Mouse (Mus musculus) C2C12 (cell line): ENCODE results near the gene Pomgnt2. TPM values are rescaled to one million over a fixed set of nuclear protein-coding genes. Genes with fewer than 3 reads are reported as not detected.

Experiments used
- H3K27me3 ChIP-seq: one replicate; pipeline ENCODE4 v1.6.1; 2011; ENCODE audit not compliant: control insufficient read depth, insufficient read depth, insufficient read length
- H3K36me3 ChIP-seq: one replicate; pipeline ENCODE4 v1.6.1; 2011; ENCODE audit not compliant: control insufficient read depth, insufficient read depth
- H3K4me3 ChIP-seq: one replicate; pipeline ENCODE4 v1.5.1; 2011; ENCODE audit warnings: mild to moderate bottlenecking, control low read depth; ENCODE audit not compliant: poor library complexity, insufficient read depth, severe bottlenecking
- H3K79me2 ChIP-seq: one replicate; pipeline ENCODE4 v1.6.1; 2011; ENCODE audit not compliant: control insufficient read depth, insufficient read depth
- H3K79me3 ChIP-seq: one replicate; pipeline ENCODE4 v1.6.1; 2011; ENCODE audit warnings: low read depth, control low read depth
- H3ac ChIP-seq: one replicate; pipeline ENCODE3; 2011; ENCODE audit warnings: low read depth; ENCODE audit not compliant: control insufficient read depth, insufficient read length
- CEBPB ChIP-seq: IDR thresholded peaks from one replicate; pipeline ENCODE4 v1.6.1; 2011; ENCODE audit warnings: low read depth, mild to moderate bottlenecking, control low read depth, moderate library complexity
- CTCF ChIP-seq: IDR thresholded peaks from one replicate; pipeline ENCODE4 v1.5.1; 2011; ENCODE audit not compliant: control insufficient read depth, insufficient read depth, insufficient read length
- FOSL1 ChIP-seq: IDR thresholded peaks from one replicate; pipeline ENCODE4 v1.8.0; 2011; ENCODE audit warnings: mild to moderate bottlenecking, low read length; ENCODE audit not compliant: poor library complexity, insufficient read depth, severe bottlenecking
- MAX ChIP-seq: IDR thresholded peaks from one replicate; pipeline ENCODE4 v1.6.1; 2011; ENCODE audit warnings: mild to moderate bottlenecking, control low read depth
- MYOD1 ChIP-seq: IDR thresholded peaks from one replicate; pipeline ENCODE4 v1.6.1; 2011; ENCODE audit warnings: low read depth; ENCODE audit not compliant: control insufficient read depth, insufficient read length
- MYOG ChIP-seq: IDR thresholded peaks from one replicate; pipeline ENCODE4 v1.6.1; 2011; ENCODE audit not compliant: control insufficient read depth, insufficient read length; ENCODE audit errors: extremely low read depth
- USF1 ChIP-seq: IDR thresholded peaks from one replicate; pipeline ENCODE4 v1.6.1; 2011; ENCODE audit warnings: low read depth, mild to moderate bottlenecking, control low read depth, moderate library complexity
- polyA plus RNA-seq: library from polyadenylated mRNA; unstranded; fragments of >200 nt; fragmentation: generic; extraction: Trizol; gene quantifications from one replicate; pipeline ENCODE4 v1.2.1, GENCODE M21; 2012; ENCODE audit warnings: missing spikeins

Pomgnt2 gene
- polyA plus RNA-seq, 1 experiment, result 2.4 TPM

DNA sequence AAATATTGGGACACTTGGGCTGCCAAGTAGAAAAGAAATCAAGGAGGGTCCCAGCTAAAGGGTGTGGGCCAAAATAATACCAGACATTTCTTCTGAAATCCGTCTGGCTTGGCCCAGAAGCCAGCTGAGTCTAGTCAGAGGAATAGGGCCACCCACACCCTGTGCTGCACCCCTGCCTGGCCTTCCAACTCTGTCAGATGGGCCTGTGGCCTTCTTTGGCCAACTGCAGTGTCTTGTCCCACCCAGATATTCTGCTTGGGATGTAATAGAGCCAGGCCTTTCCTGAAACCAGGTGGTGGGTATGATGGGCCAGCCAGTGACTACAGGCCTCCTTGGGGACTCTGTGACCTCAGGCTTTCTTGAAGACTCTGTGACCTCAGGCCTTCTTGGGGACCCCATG, 23.7 kb downstream of the Pomgnt2 start:
- Histone ChIP-seq H3K27me3 (peaks cover 42% of the 10 kb centered on the region), H3K79me2 (no peaks in the 10 kb centered on the region), H3K4me3 (no peak overlapping the region), H3K79me3 (no peaks in the 10 kb centered on the region), H3ac (no peak overlapping the region), H3K36me3 (no peaks in the 10 kb centered on the region)
- TF ChIP-seq CEBPB (no peak), MYOD1 (no peak), MAX (no peak), CTCF (no peak), USF1 (no peak), MYOG (no peak), FOSL1 (no peak)

DNA sequence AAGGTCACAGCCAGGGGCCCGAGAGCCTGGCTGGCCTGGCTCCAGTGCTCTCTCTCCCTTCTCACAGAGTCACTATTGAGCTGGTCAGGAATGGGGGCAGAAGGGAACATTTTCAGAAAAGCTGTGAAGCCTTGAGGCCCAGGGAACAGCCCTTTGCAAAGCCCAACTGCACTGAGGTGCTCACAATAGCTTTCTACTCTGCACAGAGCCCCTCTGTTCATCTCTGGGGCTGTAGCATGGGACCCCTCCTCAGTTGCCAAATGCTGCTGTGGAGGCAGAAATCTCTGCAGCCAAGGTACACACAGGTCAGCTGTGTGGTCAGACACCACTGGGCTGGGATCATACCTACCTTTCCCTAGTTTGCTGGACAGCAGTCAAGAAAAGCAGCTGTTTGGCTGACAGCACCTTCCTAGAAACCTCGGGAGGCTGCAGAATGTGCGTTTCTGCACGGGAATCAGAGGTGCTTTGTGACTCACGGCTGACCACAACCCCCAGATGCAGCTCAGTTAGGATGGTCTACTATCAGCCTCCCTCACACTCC, 27.0 kb downstream of the Pomgnt2 start:
- Histone ChIP-seq H3K27me3 (peaks cover 29% of the 10 kb centered on the region), H3ac (no peak overlapping the region), H3K4me3 (no peak overlapping the region), H3K36me3 (no peaks in the 10 kb centered on the region), H3K79me3 (no peaks in the 10 kb centered on the region), H3K79me2 (no peaks in the 10 kb centered on the region)
- no peak for TF ChIP-seq CEBPB

DNA sequence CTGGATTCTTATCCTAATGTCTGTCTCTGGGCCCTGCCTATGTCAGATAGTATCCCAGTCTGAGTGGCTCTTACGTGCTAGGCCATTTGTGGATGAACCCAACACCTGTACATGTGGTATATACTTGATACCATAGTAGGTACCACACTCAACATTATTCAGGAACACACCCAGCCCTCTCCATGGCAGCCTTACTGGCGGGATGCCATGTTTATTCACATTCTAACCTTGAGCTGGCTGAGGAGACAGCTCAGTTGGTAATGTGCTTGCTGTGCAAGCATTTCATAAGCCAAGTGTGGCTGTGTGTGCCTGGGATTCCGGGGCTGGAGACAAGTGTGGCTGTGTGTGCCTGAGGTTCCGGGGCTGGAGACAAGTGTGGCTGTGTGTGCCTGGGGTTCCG, 28.7 kb downstream of the Pomgnt2 start:
- H3K27me3 ChIP-seq, result peaks cover 33% of the 10 kb centered on the region
- H3K79me2 ChIP-seq, result no peaks in the 10 kb centered on the region

DNA sequence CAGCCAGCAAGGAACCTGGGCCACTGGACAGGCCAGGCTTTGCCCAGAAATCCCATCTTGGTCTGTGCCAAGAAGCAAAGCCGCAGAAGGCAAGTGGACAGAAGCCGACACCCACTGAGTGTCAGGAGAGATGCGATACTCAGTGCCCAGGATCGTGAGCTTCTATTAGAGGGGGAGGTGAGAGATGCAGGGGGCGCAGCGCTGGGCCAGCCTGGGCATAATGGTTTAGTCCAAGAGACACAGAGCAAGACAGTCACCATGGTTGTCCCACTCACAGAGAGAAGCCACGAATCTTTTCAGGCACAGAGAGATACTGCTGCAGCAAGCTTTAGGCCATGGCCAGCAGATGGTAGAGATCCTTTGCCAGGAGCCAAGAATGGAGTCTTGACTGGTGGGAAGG, 32.0 kb downstream of the Pomgnt2 start:
- TF ChIP-seq MYOD1 (no peak), FOSL1 (no peak), CEBPB (no peak), MYOG (no peak), USF1 (no peak), CTCF (no peak), MAX (no peak)
- Histone ChIP-seq H3K27me3 (peaks cover 24% of the 10 kb centered on the region), H3K36me3 (no peaks in the 10 kb centered on the region), H3K79me3 (no peaks in the 10 kb centered on the region), H3K4me3 (no peak overlapping the region), H3K79me2 (no peaks in the 10 kb centered on the region), H3ac (no peak overlapping the region)

More for the DNA sequence above, 28.7 kb downstream of the Pomgnt2 start:
- H3K4me3 ChIP-seq, result no peak overlapping the region
- no peaks in the 10 kb centered on the region for H3K79me3 ChIP-seq
- H3K36me3 ChIP-seq, result no peaks in the 10 kb centered on the region
- H3ac ChIP-seq, result no peak overlapping the region
- no peak for TF ChIP-seq MYOG
- no peak for TF ChIP-seq USF1
- TF ChIP-seq MAX, result no peak
- TF ChIP-seq CEBPB, result no peak
- no peak for TF ChIP-seq FOSL1
- no peak for TF ChIP-seq MYOD1
- TF ChIP-seq CTCF, result no peak

DNA sequence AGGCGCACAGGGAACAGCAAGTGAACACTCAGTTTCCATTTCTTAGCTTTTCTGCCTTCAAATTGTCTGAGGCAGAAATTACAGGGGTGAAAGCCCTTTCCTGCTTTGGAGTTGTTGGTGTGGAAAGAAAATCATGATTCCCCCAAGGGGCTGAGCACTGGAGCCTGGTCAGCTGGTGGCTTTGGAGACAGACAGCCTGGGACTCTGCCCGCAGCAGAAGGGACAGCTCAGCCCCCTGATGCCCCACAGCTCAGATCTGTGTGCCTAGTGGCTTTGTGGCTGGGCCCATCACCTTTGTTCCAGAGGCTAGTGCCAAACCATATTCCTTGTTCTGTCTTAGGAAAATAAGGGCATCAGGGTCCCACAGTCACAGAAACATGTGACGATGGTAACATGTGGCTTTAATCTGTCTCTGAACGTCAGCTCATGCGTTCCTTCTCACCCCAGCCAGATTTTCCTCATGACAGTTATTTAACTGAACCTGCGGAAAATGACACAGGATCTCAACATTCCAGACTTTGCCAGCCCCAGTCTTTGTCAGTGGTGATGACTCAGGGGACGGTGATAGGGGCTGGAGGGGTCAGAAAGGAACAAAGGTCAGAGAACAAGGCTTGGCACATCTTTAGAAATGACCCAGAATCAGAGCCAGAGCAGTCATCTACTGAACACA, 36.8 kb downstream of the Pomgnt2 start:
- TF ChIP-seq FOSL1 (no peak), USF1 (no peak), CTCF (no peak), MYOD1 (no peak), MAX (no peak), MYOG (no peak), CEBPB (no peak)
- H3K36me3 ChIP-seq, result no peaks in the 10 kb centered on the region
- peaks cover 5% of the 10 kb centered on the region for H3K27me3 ChIP-seq
- H3K79me2 ChIP-seq, result no peaks in the 10 kb centered on the region
- H3K4me3 ChIP-seq, result no peak overlapping the region
- H3K79me3 ChIP-seq, result no peaks in the 10 kb centered on the region
- no peak overlapping the region for H3ac ChIP-seq

DNA sequence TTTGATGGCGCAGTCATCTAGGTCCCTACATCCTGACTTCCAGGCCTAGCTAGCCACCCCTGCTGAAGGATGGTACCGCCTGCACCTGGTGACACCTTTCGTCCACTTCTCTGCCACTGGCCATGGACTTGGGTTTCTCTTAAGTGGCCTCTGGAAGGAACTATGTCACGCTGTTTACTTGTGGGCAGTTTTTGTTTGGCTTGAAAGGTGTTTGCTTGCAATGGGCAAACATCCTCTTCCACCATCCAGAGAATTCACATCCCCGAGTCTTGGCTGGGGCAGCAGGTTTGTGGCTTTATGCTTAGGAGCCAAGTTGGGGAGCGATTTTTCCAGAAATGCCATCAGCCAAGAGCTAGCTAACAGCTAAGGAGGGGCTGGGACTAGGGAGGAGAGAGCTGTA, 44.3 kb downstream of the Pomgnt2 start:
- Histone ChIP-seq H3K79me2 (no peaks in the 10 kb centered on the region), H3K4me3 (no peak overlapping the region), H3K36me3 (no peaks in the 10 kb centered on the region), H3ac (no peak overlapping the region), H3K27me3 (peaks cover 31% of the 10 kb centered on the region), H3K79me3 (no peaks in the 10 kb centered on the region)
- no peak for TF ChIP-seq MAX
- TF ChIP-seq USF1, result no peak
- TF ChIP-seq CTCF, result no peak
- TF ChIP-seq MYOD1, result no peak
- TF ChIP-seq CEBPB, result no peak
- no peak for TF ChIP-seq MYOG
- TF ChIP-seq FOSL1, result no peak
